Mouse (Mus musculus) spleen, adult 2 months (tissue): ENCODE measurements at regions not wholly inside any gene's neighbourhood (a gene's known extent, or its start where the extent isn't known, plus 50 kb on each side); places are given as distances from the start of the nearest gene placed in this dataset.

Experiments
- DNase-seq, 2 experiments: peaks; one replicate each; pipeline versions ENCODE4 v3.0.0 to v3.0.0-alpha.2; 2012 to 2021; ENCODE audit warnings: low spot score in 2 of 2, low read depth in 1 of 2
- H3K27ac ChIP-seq: fragments of 200-500 bp; 2 replicates; pipeline ENCODE4 v1.5.1; 2012; ENCODE audit warnings: low read length, inconsistent platforms; ENCODE audit not compliant: insufficient read depth
- H3K27me3 ChIP-seq: fragments of 200-500 bp; 2 replicates; pipeline ENCODE4 v1.6.1; 2012; ENCODE audit warnings: mild to moderate bottlenecking, moderate library complexity, low read length, inconsistent platforms; ENCODE audit not compliant: control insufficient read depth, insufficient read depth
- H3K36me3 ChIP-seq: fragments of 200-500 bp; 2 replicates; pipeline ENCODE4 v1.6.1; 2012; ENCODE audit warnings: mild to moderate bottlenecking, low read length, inconsistent platforms; ENCODE audit not compliant: control insufficient read depth, insufficient read depth
- H3K4me1 ChIP-seq: fragments of 200-500 bp; 2 replicates; pipeline ENCODE4 v1.6.1; 2011; ENCODE audit warnings: inconsistent platforms; ENCODE audit not compliant: control insufficient read depth, insufficient read depth, insufficient read length
- H3K4me3 ChIP-seq: fragments of 200-500 bp; 2 replicates; pipeline ENCODE4 v1.5.1; 2011; ENCODE audit warnings: mild to moderate bottlenecking, inconsistent platforms; ENCODE audit not compliant: insufficient read depth, insufficient read length; ENCODE audit errors: extremely low read depth
- CTCF ChIP-seq: fragments of 200-500 bp; IDR thresholded peaks from 2 replicates; pipeline ENCODE4 v1.5.1; 2011; ENCODE audit warnings: mild to moderate bottlenecking, inconsistent platforms; ENCODE audit not compliant: insufficient read depth, insufficient read length, insufficient replicate concordance; ENCODE audit errors: extremely low read depth
- POLR2A ChIP-seq: fragments of 200-500 bp; IDR thresholded peaks from 2 replicates; pipeline ENCODE4 v1.6.1; 2011; ENCODE audit warnings: low read depth, low read length, inconsistent platforms
- WGBS: fragments of 180-500 bp; shearing (Covaris S2); methylation state at CpG from one replicate; pipeline ENCODE4 v1.1.7; 2018; 5-methylcytosine and 5-hydroxymethylcytosine counted together

- DNase-seq, result no peak
- 92% methylated on average over 2 of the region's 2 CpGs for WGBS
- H3K27ac ChIP-seq, result no peak overlapping the region
- TF ChIP-seq CTCF, result no peak
- no peak for TF ChIP-seq POLR2A
- no peaks in the 10 kb centered on the region for H3K27me3 ChIP-seq
- H3K36me3 ChIP-seq, result no peaks in the 10 kb centered on the region
- peaks cover 4% of the 10 kb centered on the region; the same call in 1 of the 2 replicates for H3K4me1 ChIP-seq
- H3K4me3 ChIP-seq, result no peak overlapping the region
Measured at GRCm38 (mm10) chr16:25054304-25054703, 232.3 kb upstream of the Tprg start.

DNA sequence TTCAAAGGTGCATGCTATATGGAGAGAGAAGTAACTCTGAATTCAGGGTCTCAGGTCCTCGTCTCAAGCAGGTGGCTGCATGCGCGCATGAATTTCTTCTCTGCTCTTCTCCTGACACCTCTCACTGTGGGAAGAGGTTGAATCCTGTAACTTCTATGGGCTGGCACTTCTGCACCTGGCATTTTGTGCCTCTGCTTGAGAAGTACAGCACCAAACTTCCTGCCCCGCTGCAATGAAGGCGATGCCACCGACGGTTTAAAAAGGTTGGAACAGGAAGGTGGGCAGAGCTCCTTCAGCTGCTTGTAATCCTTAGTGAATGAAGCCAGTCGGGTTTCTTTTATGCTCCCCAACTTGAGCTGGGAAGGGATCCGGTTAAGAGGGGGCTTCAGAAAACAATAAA, 231.2 kb upstream of the Tprg start:
- no peak for TF ChIP-seq POLR2A
- no peak for TF ChIP-seq CTCF
- Histone ChIP-seq H3K4me1 (peaks cover 9% of the 10 kb centered on the region; the same call in 1 of the 2 replicates), H3K36me3 (no peaks in the 10 kb centered on the region), H3K4me3 (no peak overlapping the region), H3K27me3 (no peaks in the 10 kb centered on the region), H3K27ac (no peak overlapping the region)
- 37% methylated on average over 9 of the region's 9 CpGs for WGBS
- DNase-seq, result no peak

- H3K4me3 ChIP-seq, result peak overlapping the region; percentile 75; the same call in 1 of the 2 replicates
- DNase-seq, result no peak
- peaks cover 9% of the 10 kb centered on the region; the same call in 1 of the 2 replicates for H3K4me1 ChIP-seq
- no peak for TF ChIP-seq CTCF
- TF ChIP-seq POLR2A, result no peak
- no peaks in the 10 kb centered on the region for H3K27me3 ChIP-seq
- no peaks in the 10 kb centered on the region for H3K36me3 ChIP-seq
- no peak overlapping the region for H3K27ac ChIP-seq
- 74% methylated on average over 11 of the region's 11 CpGs for WGBS
Measured at GRCm38 (mm10) chr16:25058051-25058747, 228.4 kb upstream of the Tprg start.

DNA sequence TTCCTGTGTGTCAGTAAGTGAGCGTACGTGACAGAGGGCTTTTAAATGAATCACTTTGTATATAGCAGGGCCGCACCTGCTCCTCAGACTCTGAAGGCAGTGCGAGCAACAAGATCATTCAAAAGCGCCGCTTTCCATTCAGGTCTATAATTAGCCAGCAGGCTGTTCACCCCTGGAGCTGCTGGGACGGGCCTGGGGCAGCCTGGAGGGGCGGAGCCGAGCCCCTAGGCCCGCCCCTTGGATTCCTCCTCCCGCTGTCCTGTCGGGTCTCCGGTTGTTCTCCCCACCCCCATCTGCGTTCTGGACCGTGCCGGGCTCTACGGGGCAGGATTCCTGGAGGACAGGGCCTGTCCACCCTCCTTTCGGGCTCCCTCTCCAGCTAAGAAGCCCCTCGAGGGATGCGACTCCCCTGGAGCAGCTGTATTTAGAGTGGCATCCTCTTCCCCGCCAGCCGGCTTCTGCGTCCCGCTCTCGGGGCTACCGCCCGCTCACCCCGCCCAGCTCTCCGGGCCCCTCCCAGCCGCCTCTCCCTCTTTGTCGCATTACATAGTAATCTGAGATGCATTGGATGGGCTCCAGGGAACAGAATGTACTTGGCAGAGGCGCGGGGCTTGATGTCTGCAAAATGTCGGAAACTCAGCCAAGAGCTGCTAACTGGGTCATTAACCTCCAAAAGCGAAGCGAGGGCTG, 227.7 kb upstream of the Tprg start:
- no peak for TF ChIP-seq CTCF
- no peak for TF ChIP-seq POLR2A
- H3K27ac ChIP-seq, result peak overlapping the region; percentile 78
- H3K36me3 ChIP-seq, result no peaks in the 10 kb centered on the region
- H3K4me1 ChIP-seq, result peaks cover 9% of the 10 kb centered on the region; the same call in 1 of the 2 replicates
- peak overlapping the region; percentile 75 for H3K4me3 ChIP-seq
- 2% methylated on average over 36 of the region's 36 CpGs for WGBS
- DNase-seq, result peak in 1 of 2 experiments; percentile 56
- H3K27me3 ChIP-seq, result no peaks in the 10 kb centered on the region

- no peak for TF ChIP-seq CTCF
- no peak for TF ChIP-seq POLR2A
- no peaks in the 10 kb centered on the region for H3K27me3 ChIP-seq
- H3K27ac ChIP-seq, result peak overlapping the region; percentile 78; the same call in 1 of the 2 replicates
- no peaks in the 10 kb centered on the region for H3K36me3 ChIP-seq
- DNase-seq, result peak in 1 of 2 experiments; percentile 22
- 21% methylated on average over 12 of the region's 12 CpGs for WGBS
- peak overlapping the region; percentile 75 for H3K4me3 ChIP-seq
- H3K4me1 ChIP-seq, result peaks cover 9% of the 10 kb centered on the region; the same call in 1 of the 2 replicates
Measured at GRCm38 (mm10) chr16:25059504-25059992, 227.1 kb upstream of the Tprg start.

DNA sequence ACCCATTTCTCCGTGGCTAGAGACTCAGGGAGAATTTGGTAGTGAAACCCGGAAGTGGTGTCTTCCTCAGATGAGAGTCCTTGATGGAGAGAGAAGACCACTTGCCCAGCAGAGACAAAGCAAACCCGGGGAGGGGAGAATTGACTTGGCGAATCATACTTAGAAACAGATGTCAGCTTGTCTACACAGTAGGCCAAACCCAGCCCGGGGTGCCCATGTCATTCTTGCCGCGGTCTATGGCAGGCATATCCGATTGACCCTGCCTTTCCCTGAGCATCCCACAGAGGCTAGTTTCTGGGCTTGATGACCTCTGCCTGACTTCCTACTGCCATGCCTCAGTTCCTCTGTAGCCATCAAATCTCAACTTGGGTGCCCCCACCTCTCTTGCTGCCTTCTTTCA, 226.4 kb upstream of the Tprg start:
- Histone ChIP-seq H3K4me1 (peaks cover 9% of the 10 kb centered on the region; the same call in 1 of the 2 replicates), H3K27me3 (no peaks in the 10 kb centered on the region), H3K27ac (no peak overlapping the region), H3K4me3 (no peak overlapping the region), H3K36me3 (no peaks in the 10 kb centered on the region)
- 81% methylated on average over 8 of the region's 8 CpGs for WGBS
- DNase-seq, result no peak
- TF ChIP-seq CTCF, result no peak
- no peak for TF ChIP-seq POLR2A

DNA sequence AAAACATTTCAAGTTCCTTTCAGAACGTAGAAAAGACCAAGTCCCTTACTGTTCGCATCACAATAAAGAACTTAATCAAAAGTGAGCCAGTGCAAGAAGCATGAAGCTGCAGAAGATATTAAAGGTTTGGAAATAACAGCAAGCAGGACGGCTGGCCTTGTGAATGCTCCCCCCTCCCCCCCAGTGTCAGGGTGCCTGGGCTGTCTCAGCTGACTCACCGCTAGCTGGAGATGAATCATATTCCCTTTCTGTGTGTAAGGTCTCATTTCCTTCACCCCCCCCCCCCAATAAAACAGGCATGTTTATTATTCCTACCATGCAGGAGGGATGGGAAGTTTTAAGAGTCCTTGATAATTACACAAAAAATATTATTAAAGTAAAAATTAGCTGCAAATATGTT, 225.0 kb upstream of the Tprg start:
- Histone ChIP-seq H3K4me1 (peaks cover 9% of the 10 kb centered on the region; the same call in 1 of the 2 replicates), H3K36me3 (no peaks in the 10 kb centered on the region), H3K27me3 (no peaks in the 10 kb centered on the region), H3K27ac (no peak overlapping the region), H3K4me3 (no peak overlapping the region)
- 87% methylated on average over 4 of the region's 4 CpGs for WGBS
- no peak for DNase-seq
- TF ChIP-seq POLR2A (no peak), CTCF (no peak)
